Mouse (Mus musculus): ENCODE data around the gene St5. TPM values are rescaled to one million over a fixed set of nuclear protein-coding genes. Genes with fewer than 3 reads are reported as not detected.

Gene St5
- polyA plus RNA-seq, 1 experiment, result 21.7 TPM

DNA sequence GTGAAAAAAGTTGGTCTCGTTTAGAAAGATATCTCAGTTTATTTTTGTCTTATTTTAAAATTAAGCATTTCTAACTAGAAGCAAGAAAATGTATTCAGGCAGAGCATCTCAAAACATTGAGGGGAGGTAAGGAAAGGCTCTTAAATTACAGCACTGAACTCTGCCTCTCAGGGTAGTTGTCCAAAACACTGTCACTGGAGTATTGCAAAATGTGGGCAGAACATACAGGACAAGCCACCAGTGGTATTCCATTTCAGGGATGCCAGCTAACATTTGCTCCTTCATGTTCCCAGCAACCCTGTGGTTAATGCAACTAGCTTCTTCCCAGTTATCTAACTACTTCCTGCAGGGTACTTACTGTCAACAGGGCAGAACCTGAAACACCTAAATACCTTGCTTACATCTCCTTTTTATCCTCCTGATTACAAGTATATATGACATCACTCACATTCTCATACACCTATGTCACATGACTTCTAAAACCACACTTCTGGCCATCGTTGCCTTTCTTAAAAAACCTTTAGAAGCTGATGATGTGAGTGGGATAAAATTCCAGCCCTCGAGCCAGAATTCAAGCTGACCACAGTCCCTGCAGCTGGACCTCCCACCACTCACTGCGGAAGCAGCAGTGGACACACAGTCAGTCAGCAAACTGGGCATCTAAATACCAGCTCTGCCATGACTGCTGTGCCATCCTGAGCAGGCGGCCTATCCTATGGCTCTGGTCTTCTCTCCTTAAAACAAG, 33.8 kb downstream of the St5 start:
- no peaks in the 10 kb centered on the region for H3K36me3 ChIP-seq (ENCODE audit: control insufficient read depth, insufficient read depth, low read length)
- 0 out of 2 replicates have a peak, but pooled peaks cover 5% of the 10 kb centered on the region for H3K4me1 ChIP-seq (replicated peaks; ENCODE audit: control insufficient read depth, insufficient read depth, low read length)
- WGBS, result 88% methylated on average over 5 of the region's 5 CpGs
- H3K27ac ChIP-seq (ENCODE audit: control insufficient read depth, insufficient read depth, low read length), result no peak overlapping the region
- TF ChIP-seq POLR2A (IDR thresholded peaks at IDR 0.05; ENCODE audit: control insufficient read depth, extremely low read depth, insufficient read depth, low read length, poor library complexity) (no peak), CTCF (IDR thresholded peaks at IDR 0.05; ENCODE audit: borderline replicate concordance, control insufficient read depth, extremely low read depth, insufficient read depth, low read length, poor library complexity) (no peak)
- no peak for DNase-seq
- no peak overlapping the region for H3K4me3 ChIP-seq (ENCODE audit: control insufficient read depth, insufficient read depth, low read length)
- H3K27me3 ChIP-seq (ENCODE audit: control insufficient read depth, insufficient read depth, low read length), result peaks cover 7% of the 10 kb centered on the region; the same call in 1 of the 2 replicates

DNA sequence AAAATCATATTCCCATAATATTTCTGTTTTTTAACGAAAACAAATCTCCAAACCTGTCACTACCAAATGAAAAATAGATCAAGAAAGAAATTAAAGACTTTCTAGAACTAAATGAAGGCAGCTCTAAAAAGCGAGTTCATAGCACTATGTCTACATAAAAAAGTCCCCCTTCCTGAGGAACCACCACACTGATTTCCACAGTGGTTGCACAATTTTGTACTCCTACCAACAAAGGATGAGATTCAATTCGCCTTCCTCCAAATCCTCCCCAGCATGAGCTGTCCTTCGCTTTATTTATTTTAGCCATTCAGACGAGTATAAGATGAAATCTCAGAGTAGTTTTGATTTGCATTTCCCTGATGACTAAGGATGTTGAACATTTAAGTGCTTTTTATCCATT, 36.7 kb downstream of the St5 start:
- peaks cover 5% of the 10 kb centered on the region; the same call in 1 of the 2 replicates for H3K27me3 ChIP-seq (ENCODE audit: control insufficient read depth, insufficient read depth, low read length)
- H3K4me1 ChIP-seq (replicated peaks; ENCODE audit: control insufficient read depth, insufficient read depth, low read length), result 0 out of 2 replicates have a peak, but pooled peaks cover 3% of the 10 kb centered on the region
- no peak overlapping the region for H3K27ac ChIP-seq (ENCODE audit: control insufficient read depth, insufficient read depth, low read length)
- TF ChIP-seq CTCF (IDR thresholded peaks at IDR 0.05; ENCODE audit: borderline replicate concordance, control insufficient read depth, extremely low read depth, insufficient read depth, low read length, poor library complexity) (no peak), POLR2A (IDR thresholded peaks at IDR 0.05; ENCODE audit: control insufficient read depth, extremely low read depth, insufficient read depth, low read length, poor library complexity) (no peak)
- no peaks in the 10 kb centered on the region for H3K36me3 ChIP-seq (ENCODE audit: control insufficient read depth, insufficient read depth, low read length)
- 79% methylated on average over 5 of the region's 5 CpGs for WGBS
- DNase-seq, result no peak
- H3K4me3 ChIP-seq (ENCODE audit: control insufficient read depth, insufficient read depth, low read length), result no peak overlapping the region

DNA sequence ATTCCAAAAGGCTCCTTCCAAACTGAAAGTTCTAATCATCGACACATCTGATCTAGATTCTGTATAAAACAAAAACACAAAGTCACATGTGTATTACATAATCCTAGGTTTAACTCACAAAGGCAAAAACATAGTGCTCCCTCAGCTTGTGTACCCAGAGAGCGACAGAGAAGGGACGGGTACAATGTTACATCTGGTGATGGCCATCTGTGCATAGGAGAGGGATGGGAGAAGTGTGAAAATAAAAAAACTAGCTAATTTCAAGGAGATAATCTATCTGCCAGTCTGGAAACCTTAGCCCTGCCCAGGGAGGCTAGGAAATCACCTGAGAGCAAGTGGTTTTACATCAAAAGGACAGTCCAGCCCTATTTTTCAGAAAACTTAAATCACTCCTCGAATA, 40.8 kb downstream of the St5 start:
- H3K4me3 ChIP-seq (ENCODE audit: control insufficient read depth, insufficient read depth, low read length), result no peak overlapping the region
- WGBS, result 90% methylated on average over 4 of the region's 4 CpGs
- H3K27me3 ChIP-seq (ENCODE audit: control insufficient read depth, insufficient read depth, low read length), result no peaks in the 10 kb centered on the region
- no peak for DNase-seq
- no peaks in the 10 kb centered on the region for H3K36me3 ChIP-seq (ENCODE audit: control insufficient read depth, insufficient read depth, low read length)
- TF ChIP-seq POLR2A (IDR thresholded peaks at IDR 0.05; ENCODE audit: control insufficient read depth, extremely low read depth, insufficient read depth, low read length, poor library complexity) (no peak), CTCF (IDR thresholded peaks at IDR 0.05; ENCODE audit: borderline replicate concordance, control insufficient read depth, extremely low read depth, insufficient read depth, low read length, poor library complexity) (no peak)
- H3K4me1 ChIP-seq (replicated peaks; ENCODE audit: control insufficient read depth, insufficient read depth, low read length), result no peaks in the 10 kb centered on the region
- no peak overlapping the region for H3K27ac ChIP-seq (ENCODE audit: control insufficient read depth, insufficient read depth, low read length)

DNA sequence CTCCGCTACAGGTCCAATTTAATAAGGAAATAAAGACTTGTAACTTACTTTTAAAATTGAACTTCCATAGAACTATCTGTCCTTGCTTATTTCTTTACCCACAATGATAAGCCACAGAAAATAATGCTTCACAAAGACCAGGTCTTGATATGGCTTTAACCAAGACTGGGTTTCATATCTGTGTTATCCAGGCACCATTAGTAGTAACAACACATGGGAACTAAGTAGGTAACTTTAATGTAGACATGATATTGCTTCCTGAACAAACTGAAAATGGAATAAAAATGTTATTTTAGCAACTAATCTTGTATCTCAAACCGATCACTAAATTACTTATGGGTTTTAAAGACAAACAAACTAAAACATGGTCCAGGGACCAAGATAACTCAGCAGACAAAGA, 44.1 kb downstream of the St5 start:
- 94% methylated on average over 2 of the region's 2 CpGs for WGBS
- DNase-seq, result no peak
- Histone ChIP-seq H3K27ac (ENCODE audit: control insufficient read depth, insufficient read depth, low read length) (no peak overlapping the region), H3K4me1 (replicated peaks; ENCODE audit: control insufficient read depth, insufficient read depth, low read length) (no peaks in the 10 kb centered on the region), H3K27me3 (ENCODE audit: control insufficient read depth, insufficient read depth, low read length) (no peaks in the 10 kb centered on the region), H3K36me3 (ENCODE audit: control insufficient read depth, insufficient read depth, low read length) (no peaks in the 10 kb centered on the region), H3K4me3 (ENCODE audit: control insufficient read depth, insufficient read depth, low read length) (no peak overlapping the region)
- TF ChIP-seq CTCF (IDR thresholded peaks at IDR 0.05; ENCODE audit: borderline replicate concordance, control insufficient read depth, extremely low read depth, insufficient read depth, low read length, poor library complexity) (no peak), POLR2A (IDR thresholded peaks at IDR 0.05; ENCODE audit: control insufficient read depth, extremely low read depth, insufficient read depth, low read length, poor library complexity) (no peak)

DNA sequence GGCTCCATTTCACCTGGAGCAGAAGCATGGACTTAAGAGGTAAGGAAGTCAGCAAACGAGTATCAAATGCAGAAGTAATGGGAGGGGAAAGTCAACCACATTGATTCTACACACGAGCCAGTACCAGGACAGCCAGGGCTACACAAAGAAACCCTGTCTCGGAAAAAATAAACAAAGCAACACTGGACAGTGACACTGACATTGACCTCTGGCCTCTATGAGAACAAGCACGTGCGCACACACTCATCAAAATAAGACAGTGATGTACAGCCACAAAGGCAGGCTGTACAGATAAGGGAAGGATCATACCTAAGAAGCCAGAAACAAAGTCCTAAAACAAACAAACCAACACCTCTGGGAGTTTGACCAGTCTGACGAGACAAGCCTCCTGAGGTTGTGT, 45.5 kb downstream of the St5 start:
- no peaks in the 10 kb centered on the region for H3K4me1 ChIP-seq (replicated peaks; ENCODE audit: control insufficient read depth, insufficient read depth, low read length)
- H3K27me3 ChIP-seq (ENCODE audit: control insufficient read depth, insufficient read depth, low read length), result no peaks in the 10 kb centered on the region
- no peak overlapping the region for H3K4me3 ChIP-seq (ENCODE audit: control insufficient read depth, insufficient read depth, low read length)
- no peaks in the 10 kb centered on the region for H3K36me3 ChIP-seq (ENCODE audit: control insufficient read depth, insufficient read depth, low read length)
- no peak for DNase-seq
- 61% methylated on average over 6 of the region's 6 CpGs for WGBS
- TF ChIP-seq CTCF (IDR thresholded peaks at IDR 0.05; ENCODE audit: borderline replicate concordance, control insufficient read depth, extremely low read depth, insufficient read depth, low read length, poor library complexity) (no peak), POLR2A (IDR thresholded peaks at IDR 0.05; ENCODE audit: control insufficient read depth, extremely low read depth, insufficient read depth, low read length, poor library complexity) (no peak)
- H3K27ac ChIP-seq (ENCODE audit: control insufficient read depth, insufficient read depth, low read length), result no peak overlapping the region

DNA sequence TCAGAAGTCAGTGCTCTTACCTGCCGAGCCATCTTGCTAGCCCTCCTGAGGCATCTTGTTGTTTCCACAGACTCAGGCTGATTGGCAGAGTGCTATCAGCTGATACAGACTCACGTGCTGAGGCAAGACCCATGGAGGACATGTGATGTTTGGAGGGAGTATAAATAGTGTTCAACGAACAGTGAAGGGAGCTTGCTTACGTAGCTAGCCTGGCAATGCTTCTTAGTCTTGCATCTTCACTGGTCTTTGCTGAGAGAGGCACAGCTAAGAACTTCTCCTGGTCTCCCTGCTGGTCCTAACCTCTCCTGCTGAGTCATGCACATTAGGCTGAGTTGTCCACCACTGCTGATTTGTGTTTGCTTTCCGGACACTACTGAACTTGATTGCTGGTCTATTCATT, 48.5 kb downstream of the St5 start:
- Histone ChIP-seq H3K27me3 (ENCODE audit: control insufficient read depth, insufficient read depth, low read length) (no peaks in the 10 kb centered on the region), H3K36me3 (ENCODE audit: control insufficient read depth, insufficient read depth, low read length) (no peaks in the 10 kb centered on the region), H3K4me3 (ENCODE audit: control insufficient read depth, insufficient read depth, low read length) (no peak overlapping the region), H3K27ac (ENCODE audit: control insufficient read depth, insufficient read depth, low read length) (no peak overlapping the region), H3K4me1 (replicated peaks; ENCODE audit: control insufficient read depth, insufficient read depth, low read length) (no peaks in the 10 kb centered on the region)
- DNase-seq, result no peak
- 90% methylated on average over 5 of the region's 5 CpGs for WGBS
- no peak for TF ChIP-seq POLR2A (IDR thresholded peaks at IDR 0.05; ENCODE audit: control insufficient read depth, extremely low read depth, insufficient read depth, low read length, poor library complexity)
- no peak for TF ChIP-seq CTCF (IDR thresholded peaks at IDR 0.05; ENCODE audit: borderline replicate concordance, control insufficient read depth, extremely low read depth, insufficient read depth, low read length, poor library complexity)
